Mouse (Mus musculus): Measurements from ENCODE around the gene Pigr.

Gene Pigr

GRCm38 (mm10) chr1:130872912-130873311, 46.4 kb downstream of the Pigr start:
- in situ Hi-C loops (cut with MboI; ENCODE audit: unreplicated experiment in 2 of 2): loop anchor here (10.0 kb wide), 2 partner anchors 112 to 392 kb away; no protein-coding TSS in a partner anchor

DNA sequence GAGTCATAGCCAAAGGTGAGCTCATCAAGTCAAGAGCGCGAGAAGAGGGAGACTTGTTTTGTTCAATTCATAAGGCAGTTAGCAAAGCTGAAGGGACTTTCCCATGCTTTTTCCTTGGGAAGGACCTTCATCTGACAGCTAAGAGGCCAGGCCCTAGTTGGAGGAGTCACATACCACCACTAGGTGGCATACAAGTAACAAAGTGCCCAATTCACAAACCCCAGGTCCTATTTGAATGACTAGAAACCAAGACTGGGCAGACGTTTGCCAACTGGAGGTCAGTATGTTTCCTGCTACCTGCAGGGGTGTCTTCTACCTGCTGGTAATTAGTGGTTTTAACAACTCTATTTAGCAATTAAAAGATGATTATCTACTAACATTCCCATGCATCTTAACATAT, 48.7 kb downstream of the Pigr start:
- in situ Hi-C loops (cut with MboI; ENCODE audit: unreplicated experiment in 2 of 2): loop anchor here (5.0 to 10.0 kb wide), 3 partner anchors 110 to 390 kb away; no protein-coding TSS in a partner anchor

- in situ Hi-C loops (cut with MboI; ENCODE audit: unreplicated experiment in 2 of 2): loop anchor here (5.0 to 10.0 kb wide), 3 partner anchors 109 to 389 kb away; no protein-coding TSS in a partner anchor
These were observed 49.4 kb downstream of the Pigr start for GRCm38 (mm10) chr1:130875910-130876309.

DNA sequence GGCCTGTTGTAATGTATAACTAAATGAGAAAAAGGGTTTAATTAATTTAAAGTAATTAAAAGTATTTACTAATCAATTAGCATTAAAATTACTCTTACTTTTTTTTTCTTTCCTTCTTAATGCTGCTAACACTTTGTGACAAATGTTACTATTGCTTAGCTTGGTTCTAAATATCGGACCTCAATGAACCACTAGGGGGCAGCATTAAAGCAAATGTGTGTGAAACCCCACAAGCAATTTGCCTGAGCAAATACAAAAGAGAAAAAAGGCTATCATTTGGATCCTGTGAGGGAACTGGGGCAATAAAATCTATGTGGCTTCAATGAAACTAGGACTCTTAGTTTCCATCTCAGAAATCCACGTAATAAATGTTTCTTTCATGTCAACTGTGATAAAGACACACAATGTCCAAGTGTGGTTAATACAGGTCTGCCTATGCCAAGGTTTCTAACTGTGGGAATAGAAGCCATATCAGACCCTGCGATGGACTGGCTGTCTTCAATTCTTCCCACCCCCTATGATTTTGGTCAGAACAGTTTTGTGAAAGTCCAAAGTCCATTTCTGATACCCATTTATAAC, 50.5 kb downstream of the Pigr start:
- in situ Hi-C loops (cut with MboI; ENCODE audit: unreplicated experiment in 2 of 2): loop anchor here (5.0 to 10.0 kb wide), 3 partner anchors 108 to 388 kb away; no protein-coding TSS in a partner anchor

DNA sequence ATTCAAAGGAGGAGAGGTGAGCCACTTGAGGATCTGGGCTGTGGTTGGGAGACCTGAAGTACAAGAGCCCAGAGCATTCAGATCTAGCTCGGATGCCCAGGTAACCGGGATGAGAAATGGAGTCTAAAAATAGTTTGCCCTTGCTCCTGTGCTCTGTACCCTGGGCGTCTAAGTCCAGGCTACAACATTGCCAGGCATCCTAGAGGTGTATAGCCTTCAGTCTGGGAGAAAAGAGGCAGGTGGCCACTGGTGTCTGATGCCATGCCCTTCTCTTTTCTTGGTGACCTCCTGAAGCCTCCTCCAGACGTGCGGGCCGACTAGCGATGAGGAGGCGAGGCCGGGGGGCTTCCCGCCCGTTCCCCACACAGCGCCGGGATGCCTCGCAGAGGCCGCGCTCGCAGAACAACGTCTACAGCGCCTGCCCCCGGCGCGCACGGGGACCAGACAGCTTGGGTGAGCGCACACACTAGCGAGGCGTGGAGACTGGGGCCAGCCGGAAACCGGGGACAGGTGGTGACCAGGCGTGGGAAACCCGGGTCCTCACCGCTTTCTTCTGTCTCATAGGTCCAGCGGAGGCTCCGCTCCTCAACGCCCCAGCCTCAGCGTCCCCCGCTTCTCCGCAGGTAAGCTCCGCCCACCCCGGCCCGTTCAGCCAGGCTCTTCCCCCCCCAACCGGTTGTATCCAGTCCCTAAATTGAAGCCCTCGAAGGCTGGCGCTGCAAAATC, 51.6 kb downstream of the Pigr start:
- in situ Hi-C loops (cut with MboI; ENCODE audit: unreplicated experiment in 2 of 2): loop anchor here (5.0 to 10.0 kb wide), 3 partner anchors 107 to 387 kb away; no protein-coding TSS in a partner anchor

DNA sequence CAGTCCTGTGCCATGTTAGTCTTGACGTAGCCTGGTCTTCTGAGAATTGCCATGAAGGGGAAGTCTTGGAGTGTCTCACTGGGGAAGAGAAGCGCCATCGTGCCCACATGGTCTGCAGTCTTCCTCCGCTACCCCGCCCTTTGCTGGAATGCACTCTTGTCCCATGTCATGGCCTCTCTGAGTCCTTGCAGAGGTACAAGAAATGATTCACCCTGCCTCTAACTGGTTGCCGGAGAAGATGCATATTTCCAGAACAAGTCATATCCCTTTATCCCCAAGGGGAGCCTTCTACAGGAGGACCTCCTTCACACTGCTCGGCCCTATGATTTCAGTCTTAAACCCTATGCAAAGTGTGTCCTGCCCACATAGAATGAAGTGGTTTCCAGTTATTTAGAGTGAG, 53.4 kb downstream of the Pigr start:
- in situ Hi-C loops (cut with MboI; ENCODE audit: unreplicated experiment in 2 of 2): loop anchor here (5.0 to 10.0 kb wide), 3 partner anchors 105 to 385 kb away; no protein-coding TSS in a partner anchor

GRCm38 (mm10) chr1:130883146-130883545, 56.7 kb downstream of the Pigr start:
- in situ Hi-C loops (cut with MboI; ENCODE audit: unreplicated experiment in 2 of 2): no loop called here

- in situ Hi-C loops (cut with MboI; ENCODE audit: unreplicated experiment in 2 of 2): loop anchor here in 1 of 2 experiments (5.0 kb wide), 1 partner anchor 80 kb away; no protein-coding TSS in a partner anchor
These were observed 60.9 kb downstream of the Pigr start, which contains the start of gene Il24 for GRCm38 (mm10) chr1:130887354-130887753. Gene Il24, minus strand, starts transcription at chr1:130887454.

DNA sequence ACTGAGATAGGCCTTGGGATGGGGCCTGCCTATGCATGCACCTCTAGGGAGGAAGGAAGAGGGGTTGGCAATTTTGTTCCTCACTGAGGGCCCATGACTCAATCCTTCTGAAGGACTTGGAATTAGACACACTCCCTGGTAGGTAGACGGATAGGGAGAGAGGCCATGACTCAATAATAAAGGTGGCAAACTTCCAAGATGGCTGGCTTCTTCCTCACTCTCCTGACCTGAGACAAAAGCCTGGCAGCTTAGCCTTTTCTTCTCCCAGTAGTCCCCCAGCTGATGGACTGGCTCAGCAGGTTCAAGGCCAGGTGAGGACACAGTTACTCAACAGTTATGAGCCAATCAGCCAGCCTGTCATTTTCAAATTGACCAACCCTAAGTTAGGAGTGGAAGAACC, 66.0 kb downstream of the Pigr start:
- in situ Hi-C loops (cut with MboI; ENCODE audit: unreplicated experiment in 2 of 2): no loop called here

GRCm38 (mm10) chr1:130893329-130894040, 67.0 kb downstream of the Pigr start:
- in situ Hi-C loops (cut with MboI; ENCODE audit: unreplicated experiment in 2 of 2): no loop called here

DNA sequence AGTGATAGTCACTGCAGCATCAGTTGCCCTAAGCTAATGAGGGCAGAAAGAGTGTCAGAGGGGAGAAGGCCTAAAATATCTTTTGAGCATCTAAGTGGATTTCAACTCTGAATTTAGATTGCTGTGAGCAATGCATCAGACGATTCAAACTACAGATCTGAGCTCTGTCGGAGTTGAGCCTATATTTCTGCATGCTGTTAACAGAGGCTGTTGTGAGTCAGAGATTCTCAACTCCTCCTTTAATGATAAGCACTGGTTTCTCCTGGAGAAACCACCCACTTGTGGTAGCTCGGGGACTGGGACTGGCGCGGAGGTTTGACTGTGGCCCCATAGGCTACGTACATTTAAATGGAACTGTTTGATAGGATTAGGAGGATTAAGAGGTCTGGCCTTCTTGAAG, 68.0 kb downstream of the Pigr start:
- in situ Hi-C loops (cut with MboI; ENCODE audit: unreplicated experiment in 2 of 2): no loop called here

All from v-Abl transformed pro-B cells (cell line).